Mouse (Mus musculus) kidney, adult 2 months (tissue): Measurements from ENCODE around the gene Crebl2.
A peak's percentile ranks its signal among the peaks of the same experiment; 100 is the strongest.

Experiments
- CTCF ChIP-seq: fragments of 200-500 bp; conservative IDR thresholded peaks from 2 replicates; pipeline ENCODE4 v1.5.1; 2011; ENCODE audit warnings: low read depth, mild to moderate bottlenecking, control low read depth, low read length, moderate library complexity, mixed read lengths; ENCODE audit not compliant: insufficient read depth, insufficient read length
- POLR2A ChIP-seq: fragments of 200-500 bp; IDR thresholded peaks from one replicate; pipeline ENCODE4 v1.6.1; 2011; ENCODE audit warnings: low read depth, low read length, control low read depth

DNA sequence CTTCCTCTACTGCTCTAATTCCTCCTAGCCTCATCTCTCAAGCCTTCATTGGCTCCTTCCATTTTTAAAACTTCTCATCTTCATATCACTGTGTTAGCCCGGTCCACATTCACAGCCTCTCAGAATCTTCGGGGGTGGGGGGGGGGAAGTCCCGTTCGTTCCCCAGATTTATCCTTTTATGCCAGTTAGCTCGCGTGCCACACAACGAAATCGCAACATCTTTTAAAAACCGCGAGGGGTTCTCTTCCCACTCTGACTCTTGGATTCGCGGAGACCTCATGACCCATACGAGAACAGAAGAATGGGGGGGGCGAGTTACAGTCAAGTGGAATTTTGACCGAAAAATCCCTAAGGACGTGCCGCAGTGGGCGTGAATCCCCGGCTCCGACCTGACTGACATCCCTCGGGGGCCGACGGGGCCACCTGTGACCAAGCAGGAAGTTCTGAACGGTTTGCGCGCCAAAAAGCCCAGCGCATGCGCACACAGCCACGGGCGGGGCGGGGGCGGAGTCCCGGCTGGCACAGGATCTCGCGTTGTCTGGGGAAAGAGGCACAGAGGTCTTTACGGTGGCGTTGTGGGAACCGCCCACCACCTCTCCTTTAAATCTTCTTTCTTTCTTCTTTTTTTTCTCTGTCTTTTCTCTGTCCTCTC lies 67.6 kb downstream of the Crebl2 start:
- TF ChIP-seq CTCF (no peak), POLR2A (peak; percentile 93)
